Mouse (Mus musculus) testis, adult 2 months (tissue): ENCODE measurements around the gene Anapc10. TPM values are rescaled to one million over a fixed set of nuclear protein-coding genes. Genes with fewer than 3 reads are reported as not detected.
"Not testable (repeated sequence)": the region's sequence is repeated elsewhere in the genome, so short reads cannot be mapped to it uniquely, and the experiment has no call there.

Experiments
- H3K27ac ChIP-seq: fragments of 200-500 bp; 2 replicates; pipeline ENCODE4 v1.5.1; 2012; ENCODE audit warnings: low read depth, low read length; ENCODE audit not compliant: control insufficient read depth, insufficient read depth
- H3K27me3 ChIP-seq: fragments of 200-500 bp; 2 replicates; pipeline ENCODE4 v1.6.1; 2012; ENCODE audit warnings: mild to moderate bottlenecking, low read length, moderate library complexity; ENCODE audit not compliant: control insufficient read depth, insufficient read depth
- H3K36me3 ChIP-seq: fragments of 200-500 bp; 2 replicates; pipeline ENCODE4 v1.6.1; 2012; ENCODE audit warnings: mild to moderate bottlenecking, low read length; ENCODE audit not compliant: control insufficient read depth, insufficient read depth
- H3K4me1 ChIP-seq: fragments of 200-500 bp; 2 replicates; pipeline ENCODE4 v1.6.1; 2012; ENCODE audit warnings: low read length; ENCODE audit not compliant: control insufficient read depth, insufficient read depth
- H3K4me3 ChIP-seq: fragments of 200-500 bp; 2 replicates; pipeline ENCODE4 v1.5.1; 2012; ENCODE audit warnings: low read depth, mild to moderate bottlenecking, low read length, moderate library complexity, mixed read lengths; ENCODE audit not compliant: control insufficient read depth
- CTCF ChIP-seq: fragments of 200-500 bp; IDR thresholded peaks from 2 replicates; pipeline ENCODE4 v1.5.1; 2012; ENCODE audit warnings: low read depth, mild to moderate bottlenecking, inconsistent platforms, low read length, moderate library complexity; ENCODE audit not compliant: control insufficient read depth, insufficient read depth, insufficient replicate concordance
- POLR2A ChIP-seq: fragments of 200-500 bp; IDR thresholded peaks from 2 replicates; pipeline ENCODE4 v1.6.1; 2012; ENCODE audit warnings: low read depth, mild to moderate bottlenecking, inconsistent platforms, low read length, moderate library complexity; ENCODE audit not compliant: control insufficient read depth
- polyA plus RNA-seq: library from polyadenylated mRNA; depleted of rRNA; stranded (reverse); fragments of >200 nt; gene quantifications from 2 replicates; pipeline ENCODE4 v1.2.3, GENCODE M21; 2012; rRNA removed

The Anapc10 gene
- polyA plus RNA-seq, 1 experiment, result 8.2 TPM

GRCm38 (mm10) chr8:79748591-79748990 lies 37.0 kb downstream of the Anapc10 start:
- H3K4me3 ChIP-seq, result no peak overlapping the region
- TF ChIP-seq CTCF, result no peak
- TF ChIP-seq POLR2A, result no peak
- no peaks in the 10 kb centered on the region for H3K36me3 ChIP-seq
- H3K27me3 ChIP-seq, result no peaks in the 10 kb centered on the region
- no peak overlapping the region for H3K27ac ChIP-seq
- no peaks in the 10 kb centered on the region for H3K4me1 ChIP-seq

GRCm38 (mm10) chr8:79750305-79750704 lies 38.7 kb downstream of the Anapc10 start:
- no peaks in the 10 kb centered on the region for H3K4me1 ChIP-seq
- no peak overlapping the region for H3K4me3 ChIP-seq
- TF ChIP-seq POLR2A (no peak), CTCF (no peak)
- no peaks in the 10 kb centered on the region for H3K36me3 ChIP-seq
- H3K27ac ChIP-seq, result no peak overlapping the region
- no peaks in the 10 kb centered on the region for H3K27me3 ChIP-seq

- H3K27me3 ChIP-seq, H3K27ac ChIP-seq: not testable (repeated sequence)
Measured at GRCm38 (mm10) chr8:79794873-79795272, 83.3 kb downstream of the Anapc10 start.

GRCm38 (mm10) chr8:79796690-79797089 lies 85.1 kb downstream of the Anapc10 start:
- H3K4me3 ChIP-seq, result no peak overlapping the region
- no peaks in the 10 kb centered on the region for H3K36me3 ChIP-seq
- no peaks in the 10 kb centered on the region for H3K4me1 ChIP-seq
- no peak for TF ChIP-seq CTCF
- TF ChIP-seq POLR2A, result no peak
- H3K27ac ChIP-seq, result no peak overlapping the region
- no peaks in the 10 kb centered on the region for H3K27me3 ChIP-seq

More at GRCm38 (mm10) chr8:79794873-79795272, 83.3 kb downstream of the Anapc10 start:
- H3K4me3 ChIP-seq, H3K36me3 ChIP-seq, H3K4me1 ChIP-seq: not testable (repeated sequence)

GRCm38 (mm10) chr8:79804499-79804898 lies 92.9 kb downstream of the Anapc10 start:
- H3K4me3 ChIP-seq, result no peak overlapping the region
- TF ChIP-seq CTCF (no peak), POLR2A (no peak)
- H3K27me3 ChIP-seq, result no peaks in the 10 kb centered on the region
- H3K27ac ChIP-seq, result no peak overlapping the region
- H3K4me1 ChIP-seq, result no peaks in the 10 kb centered on the region
- no peaks in the 10 kb centered on the region for H3K36me3 ChIP-seq

GRCm38 (mm10) chr8:79806971-79807370 lies 95.4 kb downstream of the Anapc10 start:
- TF ChIP-seq POLR2A (no peak), CTCF (no peak)
- Histone ChIP-seq H3K4me1 (no peaks in the 10 kb centered on the region), H3K36me3 (no peaks in the 10 kb centered on the region), H3K4me3 (no peak overlapping the region), H3K27ac (no peak overlapping the region), H3K27me3 (no peaks in the 10 kb centered on the region)

- no peaks in the 10 kb centered on the region for H3K27me3 ChIP-seq
- H3K4me3 ChIP-seq, result no peak overlapping the region
- TF ChIP-seq CTCF (no peak), POLR2A (no peak)
- H3K36me3 ChIP-seq, result no peaks in the 10 kb centered on the region
- no peaks in the 10 kb centered on the region for H3K4me1 ChIP-seq
- no peak overlapping the region for H3K27ac ChIP-seq
Measured at GRCm38 (mm10) chr8:79826534-79826933, 114.9 kb downstream of the Anapc10 start.

Other genes starting within 250 kb of the Anapc10 start
- 84.6 and 92.0 TPM in 2 replicates for gene Otud4, start 72.2 kb upstream of the Anapc10 start, polyA plus RNA-seq
- gene Abce1, start 80 bp upstream of the Anapc10 start, polyA plus RNA-seq, result 14.8 and 19.6 TPM in 2 replicates